Mouse (Mus musculus): ENCODE measurements at regions not wholly inside any gene's neighbourhood (a gene's known extent, or its start where the extent isn't known, plus 50 kb on each side); places are given as distances from the start of the nearest gene placed in this dataset.

- no peak overlapping the region for H3K27ac ChIP-seq (ENCODE audit: low read depth, low read length)
- H3K9ac ChIP-seq (replicated peaks; ENCODE audit: low read length, poor library complexity, severe bottlenecking) = no peak overlapping the region
- no peak for ATAC-seq (ENCODE audit: low FRiP score)
- H3K4me3 ChIP-seq (ENCODE audit: low read depth, low read length) = no peak overlapping the region
- 89% methylated on average over 14 of the region's 14 CpGs for WGBS
- no peaks in the 10 kb centered on the region for H3K27me3 ChIP-seq (ENCODE audit: insufficient read depth, low read length)
- no peak for TF ChIP-seq CTCF (IDR thresholded peaks at IDR 0.05)
- H3K4me1 ChIP-seq (ENCODE audit: insufficient read depth, low read length) = no peaks in the 10 kb centered on the region
- peak; percentile 37 for DNase-seq (ENCODE audit: low spot score)
- no peaks in the 10 kb centered on the region for H3K9me3 ChIP-seq (ENCODE audit: low read length)
- no peak overlapping the region for H3K4me2 ChIP-seq (ENCODE audit: low read depth, low read length, poor library complexity, severe bottlenecking)
- no peaks in the 10 kb centered on the region for H3K36me3 ChIP-seq (ENCODE audit: insufficient read depth, low read length)
Measured at GRCm38 (mm10) chr13:25695017-25695604, 424.8 kb upstream of the Nrsn1 start.

- Histone ChIP-seq H3K9ac (replicated peaks; ENCODE audit: low read length, poor library complexity, severe bottlenecking) (no peak overlapping the region), H3K27me3 (ENCODE audit: insufficient read depth, low read length) (no peaks in the 10 kb centered on the region), H3K9me3 (ENCODE audit: low read length) (no peaks in the 10 kb centered on the region), H3K36me3 (ENCODE audit: insufficient read depth, low read length) (no peaks in the 10 kb centered on the region), H3K4me1 (ENCODE audit: insufficient read depth, low read length) (no peaks in the 10 kb centered on the region), H3K4me3 (ENCODE audit: low read depth, low read length) (no peak overlapping the region), H3K27ac (ENCODE audit: low read depth, low read length) (no peak overlapping the region), H3K4me2 (ENCODE audit: low read depth, low read length, poor library complexity, severe bottlenecking) (no peak overlapping the region)
- WGBS = 87% methylated on average over 2 of the region's 2 CpGs
- TF ChIP-seq CTCF (IDR thresholded peaks at IDR 0.05) = no peak
- ATAC-seq (ENCODE audit: low FRiP score) (no peak), DNase-seq (ENCODE audit: low spot score) (no peak)
Measured at GRCm38 (mm10) chr13:25678221-25678735, 408.0 kb upstream of the Nrsn1 start.

GRCm38 (mm10) chr13:25675208-25675607 is 404.9 kb upstream of the Nrsn1 start:
- WGBS = 92% methylated on average over 6 of the region's 6 CpGs
- Histone ChIP-seq H3K27ac (ENCODE audit: low read depth, low read length) (no peak overlapping the region), H3K9ac (replicated peaks; ENCODE audit: low read length, poor library complexity, severe bottlenecking) (no peak overlapping the region), H3K4me2 (ENCODE audit: low read depth, low read length, poor library complexity, severe bottlenecking) (no peak overlapping the region), H3K4me3 (ENCODE audit: low read depth, low read length) (no peak overlapping the region), H3K9me3 (ENCODE audit: low read length) (no peaks in the 10 kb centered on the region), H3K4me1 (ENCODE audit: insufficient read depth, low read length) (no peaks in the 10 kb centered on the region), H3K27me3 (ENCODE audit: insufficient read depth, low read length) (no peaks in the 10 kb centered on the region), H3K36me3 (ENCODE audit: insufficient read depth, low read length) (no peaks in the 10 kb centered on the region)
- DNase-seq (ENCODE audit: low spot score) = no peak
- no peak for ATAC-seq (ENCODE audit: low FRiP score)
- no peak for TF ChIP-seq CTCF (IDR thresholded peaks at IDR 0.05)

- no peak overlapping the region for H3K4me2 ChIP-seq (ENCODE audit: low read depth, low read length, poor library complexity, severe bottlenecking)
- H3K9ac ChIP-seq (replicated peaks; ENCODE audit: low read length, poor library complexity, severe bottlenecking) = no peak overlapping the region
- no peak overlapping the region for H3K27ac ChIP-seq (ENCODE audit: low read depth, low read length)
- no peaks in the 10 kb centered on the region for H3K36me3 ChIP-seq (ENCODE audit: insufficient read depth, low read length)
- no peaks in the 10 kb centered on the region for H3K9me3 ChIP-seq (ENCODE audit: low read length)
- ATAC-seq (ENCODE audit: low FRiP score) = no peak
- no peaks in the 10 kb centered on the region for H3K4me1 ChIP-seq (ENCODE audit: insufficient read depth, low read length)
- no peak for TF ChIP-seq CTCF (IDR thresholded peaks at IDR 0.05)
- H3K27me3 ChIP-seq (ENCODE audit: insufficient read depth, low read length) = no peaks in the 10 kb centered on the region
- H3K4me3 ChIP-seq (ENCODE audit: low read depth, low read length) = no peak overlapping the region
- WGBS = 87% methylated on average over 3 of the region's 3 CpGs
- no peak for DNase-seq (ENCODE audit: low spot score)
Measured at GRCm38 (mm10) chr13:25666022-25666421, 395.7 kb upstream of the Nrsn1 start.

GRCm38 (mm10) chr13:25664963-25665606 is 394.8 kb upstream of the Nrsn1 start:
- Histone ChIP-seq H3K27ac (ENCODE audit: low read depth, low read length) (no peak overlapping the region), H3K4me3 (ENCODE audit: low read depth, low read length) (no peak overlapping the region), H3K9me3 (ENCODE audit: low read length) (no peaks in the 10 kb centered on the region), H3K27me3 (ENCODE audit: insufficient read depth, low read length) (no peaks in the 10 kb centered on the region), H3K4me2 (ENCODE audit: low read depth, low read length, poor library complexity, severe bottlenecking) (no peak overlapping the region), H3K36me3 (ENCODE audit: insufficient read depth, low read length) (no peaks in the 10 kb centered on the region), H3K4me1 (ENCODE audit: insufficient read depth, low read length) (no peaks in the 10 kb centered on the region), H3K9ac (replicated peaks; ENCODE audit: low read length, poor library complexity, severe bottlenecking) (no peak overlapping the region)
- no peak for TF ChIP-seq CTCF (IDR thresholded peaks at IDR 0.05)
- ATAC-seq (ENCODE audit: low FRiP score) = no peak
- WGBS = 79% methylated on average over 2 of the region's 2 CpGs
- no peak for DNase-seq (ENCODE audit: low spot score)

GRCm38 (mm10) chr13:25648430-25648786 is 378.1 kb upstream of the Nrsn1 start:
- Histone ChIP-seq H3K9me3 (ENCODE audit: low read length) (no peaks in the 10 kb centered on the region), H3K36me3 (ENCODE audit: insufficient read depth, low read length) (no peaks in the 10 kb centered on the region), H3K4me2 (ENCODE audit: low read depth, low read length, poor library complexity, severe bottlenecking) (no peak overlapping the region), H3K9ac (replicated peaks; ENCODE audit: low read length, poor library complexity, severe bottlenecking) (no peak overlapping the region), H3K4me1 (ENCODE audit: insufficient read depth, low read length) (no peaks in the 10 kb centered on the region), H3K4me3 (ENCODE audit: low read depth, low read length) (no peak overlapping the region), H3K27ac (ENCODE audit: low read depth, low read length) (no peak overlapping the region), H3K27me3 (ENCODE audit: insufficient read depth, low read length) (no peaks in the 10 kb centered on the region)
- no peak for DNase-seq (ENCODE audit: low spot score)
- TF ChIP-seq CTCF (IDR thresholded peaks at IDR 0.05) = no peak
- 83% methylated on average over 1 of the region's 1 CpGs for WGBS
- no peak for ATAC-seq (ENCODE audit: low FRiP score)

Data from midbrain, postnatal 0 days (tissue).